Mouse (Mus musculus) lung, postnatal 0 days (tissue): ENCODE measurements around the gene Rplp2.

Experiments
- CTCF ChIP-seq: IDR thresholded peaks from 2 replicates; pipeline ENCODE4 v1.5.1; 2016; ENCODE audit warnings: antibody characterized with exemption, mild to moderate bottlenecking
- EP300 ChIP-seq: IDR thresholded peaks from 2 replicates; pipeline ENCODE4 v1.6.1; 2016; ENCODE audit warnings: antibody characterized with exemption, mild to moderate bottlenecking, control low read depth

- TF ChIP-seq CTCF (no peak), EP300 (no peak)
Observed at GRCm38 (mm10) chr7:141426948-141427730, 20.0 kb upstream of the Rplp2 start.
